Mouse (Mus musculus) spleen, postnatal 4 days (tissue): ENCODE measurements around the gene Pnliprp2.
A peak's percentile ranks its signal among the peaks of the same experiment; 100 is the strongest.

Source experiments
- DNase-seq, 2 experiments: peaks; one replicate each; pipeline ENCODE4 v3.0.0; 2022; ENCODE audit warnings: low spot score in 2 of 2

Pnliprp2 gene

GRCm38 (mm10) chr19:58795114-58795669, 35.7 kb downstream of the Pnliprp2 start:
- no peak for DNase-seq

- DNase-seq, result no peak
These were observed 45.8 kb downstream of the Pnliprp2 start for GRCm38 (mm10) chr19:58805191-58805779.

- DNase-seq, result peak; percentile 35 to 72
These were observed 46.8 kb downstream of the Pnliprp2 start for GRCm38 (mm10) chr19:58806364-58806763.

- no peak for DNase-seq
These were observed 49.3 kb downstream of the Pnliprp2 start for GRCm38 (mm10) chr19:58808864-58809263.

- DNase-seq, result no peak
These were observed 51.0 kb downstream of the Pnliprp2 start for GRCm38 (mm10) chr19:58810536-58810935.

GRCm38 (mm10) chr19:58815179-58815922, 55.8 kb downstream of the Pnliprp2 start:
- DNase-seq, result no peak

- no peak for DNase-seq
These were observed 57.0 kb downstream of the Pnliprp2 start for GRCm38 (mm10) chr19:58816453-58817041.

GRCm38 (mm10) chr19:58817398-58817797, 57.9 kb downstream of the Pnliprp2 start:
- no peak for DNase-seq

- DNase-seq, result no peak
These were observed 59.3 kb downstream of the Pnliprp2 start for GRCm38 (mm10) chr19:58818571-58819415.

GRCm38 (mm10) chr19:58822454-58823200, 63.1 kb downstream of the Pnliprp2 start:
- no peak for DNase-seq

- no peak for DNase-seq
These were observed 63.8 kb downstream of the Pnliprp2 start for GRCm38 (mm10) chr19:58823301-58823700.

- no peak for DNase-seq
These were observed 64.8 kb downstream of the Pnliprp2 start for GRCm38 (mm10) chr19:58824316-58824715.
